Mouse (Mus musculus): ENCODE data around the gene Zfp597. TPM values are rescaled to one million over a fixed set of nuclear protein-coding genes. Genes with fewer than 3 reads are reported as not detected.

Gene Zfp597
- polyA plus RNA-seq, 1 experiment: 19.2 TPM

- TF ChIP-seq POLR2A (IDR thresholded peaks at IDR 0.05; ENCODE audit: borderline replicate concordance, control insufficient read depth, low read depth, low read length) (no peak), CTCF (IDR thresholded peaks at IDR 0.05; ENCODE audit: control insufficient read depth, insufficient read depth, low read length) (no peak)
- WGBS: 72% methylated on average over 3 of the region's 3 CpGs
- H3K27ac ChIP-seq (ENCODE audit: control insufficient read depth, insufficient read depth, low read depth, low read length, poor library complexity): no peak overlapping the region
These were observed 35.9 kb downstream of the Zfp597 start for GRCm38 (mm10) chr16:3848416-3848815.

GRCm38 (mm10) chr16:3847871-3848270 lies 36.5 kb downstream of the Zfp597 start:
- WGBS: 79% methylated on average over 4 of the region's 4 CpGs
- Histone ChIP-seq H3K27ac (ENCODE audit: control insufficient read depth, insufficient read depth, low read depth, low read length, poor library complexity) (no peak overlapping the region), H3K4me1 (ENCODE audit: control insufficient read depth, insufficient read depth, low read length) (no peaks in the 10 kb centered on the region), H3K4me3 (replicated peaks; ENCODE audit: control insufficient read depth, low read depth, low read length) (no peak overlapping the region)
- TF ChIP-seq POLR2A (IDR thresholded peaks at IDR 0.05; ENCODE audit: borderline replicate concordance, control insufficient read depth, low read depth, low read length) (no peak), CTCF (IDR thresholded peaks at IDR 0.05; ENCODE audit: control insufficient read depth, insufficient read depth, low read length) (no peak)

More at GRCm38 (mm10) chr16:3848416-3848815, 35.9 kb downstream of the Zfp597 start:
- Histone ChIP-seq H3K4me1 (ENCODE audit: control insufficient read depth, insufficient read depth, low read length) (no peaks in the 10 kb centered on the region), H3K4me3 (replicated peaks; ENCODE audit: control insufficient read depth, low read depth, low read length) (no peak overlapping the region)

GRCm38 (mm10) chr16:3846711-3847518 lies 37.4 kb downstream of the Zfp597 start, which contains the start of gene Zfp174:
Gene Zfp174 (plus strand): TSS chr16:3847268.
- Histone ChIP-seq H3K4me3 (replicated peaks; ENCODE audit: control insufficient read depth, low read depth, low read length) (peak within 1 kb of the TSS; percentile 80), H3K27ac (ENCODE audit: control insufficient read depth, insufficient read depth, low read depth, low read length, poor library complexity) (no peak within 1 kb of the TSS), H3K4me1 (ENCODE audit: control insufficient read depth, insufficient read depth, low read length) (no peaks in the 10 kb centered on the region)
- no peak for TF ChIP-seq CTCF (IDR thresholded peaks at IDR 0.05; ENCODE audit: control insufficient read depth, insufficient read depth, low read length)
- TF ChIP-seq POLR2A (IDR thresholded peaks at IDR 0.05; ENCODE audit: borderline replicate concordance, control insufficient read depth, low read depth, low read length): no peak; the same call in 1 of the 2 replicates
- 2% methylated on average over 38 of the region's 38 CpGs for WGBS

DNA sequence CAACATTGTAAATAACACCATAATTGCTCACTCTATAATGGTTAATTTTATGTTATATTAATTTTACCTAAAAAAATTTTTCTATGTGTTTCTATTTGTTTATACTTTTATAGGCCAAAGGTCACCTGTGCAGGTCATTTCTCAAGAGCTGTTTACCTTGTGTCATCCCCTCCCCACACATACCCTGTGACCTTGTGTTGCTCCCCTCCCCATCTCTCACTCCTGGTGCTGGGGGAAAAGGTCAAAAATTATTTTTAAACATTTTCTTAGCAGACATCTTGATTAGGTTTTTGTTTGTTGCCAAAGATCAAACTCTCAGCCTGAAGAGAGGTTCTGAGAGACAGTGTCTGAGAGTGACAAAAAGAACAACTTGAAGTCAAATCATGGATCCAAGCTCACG lies 40.6 kb downstream of the Zfp597 start:
- no peaks in the 10 kb centered on the region for H3K4me1 ChIP-seq (ENCODE audit: control insufficient read depth, insufficient read depth, low read length)
- H3K4me3 ChIP-seq (replicated peaks; ENCODE audit: control insufficient read depth, low read depth, low read length): no peak overlapping the region
- H3K27ac ChIP-seq (ENCODE audit: control insufficient read depth, insufficient read depth, low read depth, low read length, poor library complexity): no peak overlapping the region
- 62% methylated on average over 1 of the region's 1 CpGs for WGBS
- TF ChIP-seq CTCF (IDR thresholded peaks at IDR 0.05; ENCODE audit: control insufficient read depth, insufficient read depth, low read length) (no peak), POLR2A (IDR thresholded peaks at IDR 0.05; ENCODE audit: borderline replicate concordance, control insufficient read depth, low read depth, low read length) (no peak)

GRCm38 (mm10) chr16:3842989-3843388 lies 41.4 kb downstream of the Zfp597 start:
- WGBS: 34% methylated on average over 4 of the region's 4 CpGs
- Histone ChIP-seq H3K4me1 (ENCODE audit: control insufficient read depth, insufficient read depth, low read length) (no peaks in the 10 kb centered on the region), H3K4me3 (replicated peaks; ENCODE audit: control insufficient read depth, low read depth, low read length) (no peak overlapping the region), H3K27ac (ENCODE audit: control insufficient read depth, insufficient read depth, low read depth, low read length, poor library complexity) (no peak overlapping the region)
- TF ChIP-seq CTCF (IDR thresholded peaks at IDR 0.05; ENCODE audit: control insufficient read depth, insufficient read depth, low read length) (no peak), POLR2A (IDR thresholded peaks at IDR 0.05; ENCODE audit: borderline replicate concordance, control insufficient read depth, low read depth, low read length) (no peak)

- no peak overlapping the region for H3K27ac ChIP-seq (ENCODE audit: control insufficient read depth, insufficient read depth, low read depth, low read length, poor library complexity)
- TF ChIP-seq POLR2A (IDR thresholded peaks at IDR 0.05; ENCODE audit: borderline replicate concordance, control insufficient read depth, low read depth, low read length) (no peak), CTCF (IDR thresholded peaks at IDR 0.05; ENCODE audit: control insufficient read depth, insufficient read depth, low read length) (peak; percentile 34; the same call in 1 of the 2 replicates)
- no peak overlapping the region for H3K4me3 ChIP-seq (replicated peaks; ENCODE audit: control insufficient read depth, low read depth, low read length)
- no peaks in the 10 kb centered on the region for H3K4me1 ChIP-seq (ENCODE audit: control insufficient read depth, insufficient read depth, low read length)
- 54% methylated on average over 17 of the region's 17 CpGs for WGBS
These were observed 45.0 kb downstream of the Zfp597 start for GRCm38 (mm10) chr16:3839157-3839885.

GRCm38 (mm10) chr16:3835461-3835860 lies 48.9 kb downstream of the Zfp597 start:
- 80% methylated on average over 2 of the region's 2 CpGs for WGBS
- no peak overlapping the region for H3K4me3 ChIP-seq (replicated peaks; ENCODE audit: control insufficient read depth, low read depth, low read length)
- H3K27ac ChIP-seq (ENCODE audit: control insufficient read depth, insufficient read depth, low read depth, low read length, poor library complexity): no peak overlapping the region
- H3K4me1 ChIP-seq (ENCODE audit: control insufficient read depth, insufficient read depth, low read length): no peaks in the 10 kb centered on the region
- TF ChIP-seq CTCF (IDR thresholded peaks at IDR 0.05; ENCODE audit: control insufficient read depth, insufficient read depth, low read length) (no peak), POLR2A (IDR thresholded peaks at IDR 0.05; ENCODE audit: borderline replicate concordance, control insufficient read depth, low read depth, low read length) (no peak)

- no peak for TF ChIP-seq CTCF (IDR thresholded peaks at IDR 0.05; ENCODE audit: control insufficient read depth, insufficient read depth, low read length)
- no peak within 1 kb of the TSS for H3K27ac ChIP-seq (ENCODE audit: control insufficient read depth, insufficient read depth, low read depth, low read length, poor library complexity)
- H3K4me3 ChIP-seq (replicated peaks; ENCODE audit: control insufficient read depth, low read depth, low read length): no peak within 1 kb of the TSS
- no peaks in the 10 kb centered on the region for H3K4me1 ChIP-seq (ENCODE audit: control insufficient read depth, insufficient read depth, low read length)
These were observed 53.7 kb downstream of the Zfp597 start, which contains the start of gene Olfr15 for GRCm38 (mm10) chr16:3830588-3831109. Gene Olfr15 (plus strand): TSS chr16:3830878.
